Mouse (Mus musculus) testis, postnatal 10 days (tissue): ENCODE measurements around the gene Pglyrp3.
A peak's percentile ranks its signal among the peaks of the same experiment; 100 is the strongest.
"Not testable (repeated sequence)": the region's sequence is repeated elsewhere in the genome, so short reads cannot be mapped to it uniquely, and the experiment has no call there.

ENCODE experiments used
- DNase-seq: peaks from one replicate; pipeline ENCODE4 v3.0.0; 2021; ENCODE audit warnings: low spot score

Gene Pglyrp3

GRCm38 (mm10) chr3:92014283-92014682 is at the start of gene Pglyrp3:
Gene Pglyrp3, plus strand, starts transcription at chr3:92014583.
- no peak for DNase-seq

DNA sequence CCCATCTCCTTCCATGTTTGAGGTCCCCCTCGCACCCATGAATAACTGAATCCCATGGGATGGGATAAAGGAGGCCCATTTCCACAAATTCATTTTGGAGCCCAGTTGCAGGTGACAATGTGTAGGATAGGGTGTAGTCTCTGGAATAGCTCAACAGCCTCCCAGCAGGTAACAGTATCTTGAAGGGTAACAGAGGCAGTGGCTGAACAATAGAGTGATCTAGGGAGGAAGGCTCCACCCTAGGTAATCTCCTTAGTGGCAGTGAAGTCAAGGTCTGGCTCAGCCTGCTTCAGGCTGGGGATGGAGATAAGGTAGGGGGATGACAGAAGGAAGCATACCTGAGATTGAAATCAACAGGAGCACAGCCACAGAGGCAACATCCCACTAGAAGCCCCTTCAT is 3.4 kb upstream of the Pglyrp3 start:
- DNase-seq, result no peak

DNA sequence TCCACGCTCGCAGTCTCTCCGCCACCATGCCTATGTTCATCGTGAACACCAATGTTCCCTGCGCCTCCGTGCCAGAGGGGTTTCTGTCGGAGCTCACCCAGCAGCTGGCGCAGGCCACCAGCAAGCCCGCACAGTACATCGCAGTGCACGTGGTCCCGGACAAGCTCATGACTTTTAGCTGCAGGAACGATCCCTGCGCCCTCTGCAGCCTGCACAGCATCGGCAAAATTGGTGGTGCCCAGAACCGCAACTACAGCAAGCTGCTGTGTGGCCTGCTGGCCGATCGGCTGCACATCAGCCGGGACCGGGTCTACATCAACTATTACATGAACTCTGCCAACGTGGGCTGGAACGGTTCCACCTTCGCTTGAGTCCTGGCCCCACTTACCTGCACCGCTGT is 10.2 kb downstream of the Pglyrp3 start:
- not testable (repeated sequence) for DNase-seq

- DNase-seq, result no peak
Observed at GRCm38 (mm10) chr3:92033203-92033602, 18.8 kb downstream of the Pglyrp3 start.

DNA sequence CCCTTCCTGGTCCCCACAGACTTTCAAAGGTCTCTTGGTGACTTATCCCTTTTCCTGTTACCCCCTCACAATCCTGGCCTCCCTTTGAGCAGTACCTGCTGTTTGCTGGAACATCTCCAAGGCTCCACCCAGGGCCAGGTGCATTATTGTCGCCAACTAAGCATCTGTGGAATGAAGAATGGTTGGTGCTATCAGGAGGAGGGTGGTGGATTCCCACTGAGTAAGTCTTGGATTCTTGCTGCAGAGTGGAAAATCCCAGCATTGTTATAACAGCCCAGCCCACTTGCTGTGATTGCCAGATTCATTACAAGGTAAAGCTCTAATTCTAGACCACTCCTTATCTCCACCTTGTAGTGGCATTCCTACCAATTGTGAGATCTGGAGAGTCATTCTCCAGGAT is 19.5 kb downstream of the Pglyrp3 start:
- DNase-seq, result no peak

DNA sequence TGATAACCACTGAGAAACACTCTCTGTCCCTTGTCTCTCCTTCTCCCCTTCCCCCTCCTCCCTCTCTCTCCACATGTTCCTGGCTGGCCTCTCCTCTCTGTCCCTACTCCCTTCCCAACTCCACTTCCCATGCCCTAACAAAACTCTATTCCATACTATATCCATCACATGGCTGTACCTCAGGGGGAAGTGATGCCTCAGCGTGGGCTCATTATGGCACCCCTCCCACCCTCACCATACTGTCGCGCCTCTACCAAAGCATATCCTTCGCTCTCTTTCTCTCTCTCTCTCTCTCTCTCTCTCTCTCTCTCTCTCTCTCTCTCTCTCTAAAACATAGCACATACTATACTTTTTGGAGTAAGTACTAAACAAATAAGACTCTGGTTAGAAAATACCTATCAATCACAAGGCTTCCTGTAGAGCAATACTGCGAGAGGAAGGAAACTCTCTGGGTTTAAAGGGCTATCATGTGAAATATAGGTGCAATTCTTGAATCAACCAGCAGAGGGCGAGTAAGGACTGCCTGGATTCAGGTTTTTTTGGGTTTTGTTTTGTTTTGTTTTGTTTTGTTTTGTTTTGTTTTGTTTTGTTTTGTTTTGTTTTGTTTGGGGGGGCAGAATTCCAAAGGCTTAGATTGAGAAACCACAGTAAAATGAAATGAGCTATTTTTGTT is 36.1 kb downstream of the Pglyrp3 start:
- no peak for DNase-seq

GRCm38 (mm10) chr3:92080462-92081284 is 66.3 kb downstream of the Pglyrp3 start:
- peak; percentile 57 for DNase-seq
